ENCODE assay signal across 7 mouse cellular contexts in genomic region chr3:38882778-38883177, GRCm38 (mm10). TPM values are rescaled to one million over a fixed set of nuclear protein-coding genes. Genes with fewer than 3 reads are reported as not detected.
DNase-seq lines count a peak whose midpoint lies in the region; ATAC-seq and TF ChIP-seq lines count a peak whose summit lies in the region.

No protein-coding gene starts in this region.

- peak; percentile 86 for DNase-seq in hindbrain, embryonic 14.5 days (ENCODE audit: low spot score)
- DNase-seq in 3T3-L1 (ENCODE audit: low read depth, low spot score), result peak; percentile 89
- DNase-seq in lung, postnatal 10 days, result peak; percentile 71
- DNase-seq in urinary bladder, postnatal 10 days (ENCODE audit: low spot score), result no peak

- peaks cover under 1% of the 10 kb centered on the region; the same call in 1 of the 2 replicates for H3K4me1 ChIP-seq in hindbrain, embryonic 14.5 days (replicated peaks; ENCODE audit: control insufficient read depth, insufficient read depth, low read length)
- peaks cover 19% of the 10 kb centered on the region for H3K4me1 ChIP-seq in hindbrain, embryonic 13.5 days (replicated peaks)
- H3K4me1 ChIP-seq in embryonic fibroblast, embryonic 13.5 days (ENCODE audit: control insufficient read depth, insufficient read depth, low read length), result no peaks in the 10 kb centered on the region

- H3K4me3 ChIP-seq in hindbrain, embryonic 14.5 days (replicated peaks; ENCODE audit: low read length), result no peak overlapping the region
- H3K4me3 ChIP-seq in hindbrain, embryonic 13.5 days, result no peak overlapping the region
- H3K4me3 ChIP-seq in C2C12 (ENCODE audit: insufficient read depth, poor library complexity, severe bottlenecking), result no peak overlapping the region
- no peak overlapping the region for H3K4me3 ChIP-seq in embryonic fibroblast, embryonic 13.5 days (ENCODE audit: insufficient read depth, low read length)

- no peak overlapping the region for H3K9ac ChIP-seq in hindbrain, embryonic 14.5 days
- H3K9ac ChIP-seq in hindbrain, embryonic 13.5 days, result no peak overlapping the region

- no peak for TF ChIP-seq POLR2A in embryonic fibroblast, embryonic 13.5 days (IDR thresholded peaks at IDR 0.05; ENCODE audit: low read depth, low read length)

- H3K79me2 ChIP-seq in C2C12 (ENCODE audit: control insufficient read depth, insufficient read depth), result no peaks in the 10 kb centered on the region

- ATAC-seq in hindbrain, embryonic 14.5 days (ENCODE audit: low FRiP score), result no peak; the same call in 1 of the 2 replicates
- no peak for ATAC-seq in hindbrain, embryonic 13.5 days (ENCODE audit: low FRiP score)

- H3K9me3 ChIP-seq in hindbrain, embryonic 14.5 days (ENCODE audit: control insufficient read depth, low read length), result peaks cover 5% of the 10 kb centered on the region; the same call in 1 of the 2 replicates
- H3K9me3 ChIP-seq in hindbrain, embryonic 13.5 days, result no peaks in the 10 kb centered on the region

- H3K79me3 ChIP-seq in C2C12 (ENCODE audit: low read depth), result no peaks in the 10 kb centered on the region

- WGBS in hindbrain, embryonic 14.5 days, result 60% methylated on average over 6 of the region's 6 CpGs
- WGBS in hindbrain, embryonic 13.5 days, result 62% methylated on average over 6 of the region's 6 CpGs

- no peak overlapping the region for H3K4me2 ChIP-seq in hindbrain, embryonic 14.5 days (replicated peaks)
- H3K4me2 ChIP-seq in hindbrain, embryonic 13.5 days, result no peak overlapping the region

- peak; percentile 51 for TF ChIP-seq CTCF in C2C12 (IDR thresholded peaks at IDR 0.05; ENCODE audit: control insufficient read depth, insufficient read depth, insufficient read length)
- TF ChIP-seq CTCF in embryonic fibroblast, embryonic 13.5 days (IDR thresholded peaks at IDR 0.05; ENCODE audit: borderline replicate concordance, insufficient read depth, low read length), result 0 out of 2 replicates have a peak, but pooled peaks have one; percentile 1

- no peaks in the 10 kb centered on the region for H3K36me3 ChIP-seq in hindbrain, embryonic 14.5 days (replicated peaks; ENCODE audit: control insufficient read depth, insufficient read depth)
- H3K36me3 ChIP-seq in hindbrain, embryonic 13.5 days, result peaks cover 11% of the 10 kb centered on the region
- H3K36me3 ChIP-seq in C2C12 (ENCODE audit: control insufficient read depth, insufficient read depth), result no peaks in the 10 kb centered on the region

- no peak overlapping the region for H3ac ChIP-seq in C2C12 (ENCODE audit: control insufficient read depth, insufficient read length, low read depth)

- no peaks in the 10 kb centered on the region for H3K27me3 ChIP-seq in hindbrain, embryonic 14.5 days (ENCODE audit: control insufficient read depth, insufficient read depth, low read length)
- H3K27me3 ChIP-seq in hindbrain, embryonic 13.5 days, result no peaks in the 10 kb centered on the region
- H3K27me3 ChIP-seq in C2C12 (ENCODE audit: control insufficient read depth, insufficient read depth, insufficient read length), result peaks cover 4% of the 10 kb centered on the region

- H3K27ac ChIP-seq in hindbrain, embryonic 14.5 days, result no peak overlapping the region
- no peak overlapping the region for H3K27ac ChIP-seq in hindbrain, embryonic 13.5 days
- no peak overlapping the region for H3K27ac ChIP-seq in embryonic fibroblast, embryonic 13.5 days (ENCODE audit: insufficient read depth, low read length)

TF ChIP-seq in C2C12, 6 proteins besides CTCF, POLR2A, EP300 and RAD21:
- TF ChIP-seq USF1 (IDR thresholded peaks at IDR 0.05; ENCODE audit: low read depth), result no peak
- no peak for TF ChIP-seq MYOG (IDR thresholded peaks at IDR 0.05; ENCODE audit: control insufficient read depth, extremely low read depth, insufficient read length)
- TF ChIP-seq CEBPB (IDR thresholded peaks at IDR 0.05; ENCODE audit: low read depth), result no peak
- TF ChIP-seq FOSL1 (IDR thresholded peaks at IDR 0.05; ENCODE audit: insufficient read depth, low read length, poor library complexity, severe bottlenecking), result no peak
- TF ChIP-seq MAX (IDR thresholded peaks at IDR 0.05), result no peak
- TF ChIP-seq MYOD1 (IDR thresholded peaks at IDR 0.05; ENCODE audit: control insufficient read depth, insufficient read length, low read depth), result no peak

RNA-seq across cellular contexts. Expression of gene Fat4, which starts 4.0 kb away (rescaled TPM):
- polyA plus RNA-seq in hindbrain, embryonic 14.5 days (2014; fragmentation: Nextera tagmentation; extraction: Ambion mirVana), result 15.8 and 18.2 TPM in 2 replicates
- polyA plus RNA-seq in hindbrain, embryonic 13.5 days (2015; fragmentation: Nextera tagmentation; extraction: Ambion mirVana), result 9.9 and 10.0 TPM in 2 replicates
- polyA plus RNA-seq in C2C12 (2012; fragmentation: generic; extraction: Trizol), result 0.29 TPM
- polyA plus RNA-seq in embryonic fibroblast, embryonic 13.5 days (2011; ENCODE audit: insufficient read length, low read depth, missing spikeins), result 35.1 and 67.9 TPM in 2 replicates
